Mouse (Mus musculus): ENCODE data around the gene Hps6. TPM values are rescaled to one million over a fixed set of nuclear protein-coding genes. Genes with fewer than 3 reads are reported as not detected.

Gene Hps6
- total and polyA plus RNA-seq, 3 experiments: 4.1 to 15.0 (median 7.6) TPM

GRCm38 (mm10) chr19:46047426-46047825, 44.1 kb downstream of the Hps6 start:
- ATAC-seq (ENCODE audit: extremely low read depth, insufficient number of reproducible peaks, low FRiP score, poor library complexity, severe bottlenecking) (no peak), DNase-seq (ENCODE audit: low spot score) (no peak)
- Histone ChIP-seq H3K4me1 (ENCODE audit: insufficient read depth, low read depth, low read length) (peaks cover 51% of the 10 kb centered on the region), H3K9me3 (replicated peaks) (no peaks in the 10 kb centered on the region), H3K36me3 (replicated peaks) (peaks cover 13% of the 10 kb centered on the region), H3K27me3 (ENCODE audit: insufficient read depth, low read length) (no peaks in the 10 kb centered on the region; the same call in 1 of the 2 replicates), H3K4me3 (ENCODE audit: low read depth, low read length) (no peak overlapping the region)
- TF ChIP-seq CTCF (IDR thresholded peaks at IDR 0.05; ENCODE audit: low read depth, low read length) (no peak), GATA1 (IDR thresholded peaks at IDR 0.05; ENCODE audit: borderline replicate concordance, low read length) (no peak), TAL1 (conservative IDR thresholded peaks at IDR 0.05; ENCODE audit: low read depth, low read length) (no peak)

- H3K4me3 ChIP-seq (ENCODE audit: low read depth, low read length): no peak overlapping the region
- H3K9me3 ChIP-seq (replicated peaks): no peaks in the 10 kb centered on the region
- DNase-seq (ENCODE audit: low spot score) (no peak), ATAC-seq (ENCODE audit: extremely low read depth, insufficient number of reproducible peaks, low FRiP score, poor library complexity, severe bottlenecking) (no peak)
- no peaks in the 10 kb centered on the region; the same call in 1 of the 2 replicates for H3K27me3 ChIP-seq (ENCODE audit: insufficient read depth, low read length)
- no peaks in the 10 kb centered on the region for H3K36me3 ChIP-seq (replicated peaks)
- peaks cover 34% of the 10 kb centered on the region for H3K4me1 ChIP-seq (ENCODE audit: insufficient read depth, low read depth, low read length)
- no peak for TF ChIP-seq GATA1 (IDR thresholded peaks at IDR 0.05; ENCODE audit: borderline replicate concordance, low read length)
- no peak for TF ChIP-seq POLR2AphosphoS5 (IDR thresholded peaks at IDR 0.05; ENCODE audit: insufficient replicate concordance, low read depth, low read length)
- TF ChIP-seq GATA2 (IDR thresholded peaks at IDR 0.05; ENCODE audit: borderline replicate concordance, low read depth, low read length): no peak
- no peak for TF ChIP-seq TAL1 (conservative IDR thresholded peaks at IDR 0.05; ENCODE audit: low read depth, low read length)
- TF ChIP-seq CTCF (IDR thresholded peaks at IDR 0.05; ENCODE audit: low read depth, low read length): no peak
These were observed 45.8 kb downstream of the Hps6 start for GRCm38 (mm10) chr19:46049129-46049528.

GRCm38 (mm10) chr19:46050462-46050861, 47.2 kb downstream of the Hps6 start:
- no peak for TF ChIP-seq GATA1 (IDR thresholded peaks at IDR 0.05; ENCODE audit: borderline replicate concordance, low read length)
- no peak for TF ChIP-seq CTCF (IDR thresholded peaks at IDR 0.05; ENCODE audit: low read depth, low read length)
- no peak for TF ChIP-seq POLR2AphosphoS5 (IDR thresholded peaks at IDR 0.05; ENCODE audit: insufficient replicate concordance, low read depth, low read length)
- no peak for TF ChIP-seq GATA2 (IDR thresholded peaks at IDR 0.05; ENCODE audit: borderline replicate concordance, low read depth, low read length)
- TF ChIP-seq TAL1 (conservative IDR thresholded peaks at IDR 0.05; ENCODE audit: low read depth, low read length): no peak
- Histone ChIP-seq H3K4me1 (ENCODE audit: insufficient read depth, low read depth, low read length) (peaks cover 30% of the 10 kb centered on the region), H3K27me3 (ENCODE audit: insufficient read depth, low read length) (no peaks in the 10 kb centered on the region; the same call in 1 of the 2 replicates), H3K4me3 (ENCODE audit: low read depth, low read length) (no peak overlapping the region), H3K36me3 (replicated peaks) (no peaks in the 10 kb centered on the region), H3K9me3 (replicated peaks) (no peaks in the 10 kb centered on the region)
- no peak for DNase-seq (ENCODE audit: low spot score)
- ATAC-seq (ENCODE audit: extremely low read depth, insufficient number of reproducible peaks, low FRiP score, poor library complexity, severe bottlenecking): no peak

Other genes with a start within 250 kb of the Hps6 start
- 175 and 192 TPM in 2 replicates for gene Mgea5, start 219.7 kb upstream of the Hps6 start, total RNA-seq (2014; fragmentation: Nextera tagmentation)
- gene Mgea5, start 219.7 kb upstream of the Hps6 start, total RNA-seq (2017): 247 and 283 TPM in 2 replicates
- gene Mgea5, start 219.7 kb upstream of the Hps6 start, polyA plus RNA-seq (2012): 66.4 and 74.3 TPM in 2 replicates
- gene Kcnip2, start 187.4 kb upstream of the Hps6 start, total RNA-seq (2014; fragmentation: Nextera tagmentation): not detected in 2 replicates
- 0.05 TPM in 1 of 2 replicates, not detected in the other for gene Kcnip2, start 187.4 kb upstream of the Hps6 start, total RNA-seq (2017)
- gene Kcnip2, start 187.4 kb upstream of the Hps6 start, polyA plus RNA-seq (2012): not detected in 2 replicates
- gene Armh3, start 5.0 kb upstream of the Hps6 start, total RNA-seq (2014; fragmentation: Nextera tagmentation): 13.0 and 22.0 TPM in 2 replicates
- gene Armh3, start 5.0 kb upstream of the Hps6 start, total RNA-seq (2017): 6.7 and 7.1 TPM in 2 replicates
- gene Armh3, start 5.0 kb upstream of the Hps6 start, polyA plus RNA-seq (2012): 1.6 and 1.9 TPM in 2 replicates
- 72.0 and 132 TPM in 2 replicates for gene Pprc1, start 41.4 kb downstream of the Hps6 start, total RNA-seq (2014; fragmentation: Nextera tagmentation)
- gene Pprc1, start 41.4 kb downstream of the Hps6 start, total RNA-seq (2017): 9.8 and 11.8 TPM in 2 replicates
- 54.8 and 73.3 TPM in 2 replicates for gene Pprc1, start 41.4 kb downstream of the Hps6 start, polyA plus RNA-seq (2012)
- gene Ldb1, start 41.7 kb downstream of the Hps6 start, total RNA-seq (2014; fragmentation: Nextera tagmentation): 145 and 160 TPM in 2 replicates
- 68.6 and 76.6 TPM in 2 replicates for gene Ldb1, start 41.7 kb downstream of the Hps6 start, total RNA-seq (2017)
- 405 and 501 TPM in 2 replicates for gene Ldb1, start 41.7 kb downstream of the Hps6 start, polyA plus RNA-seq (2012)
- gene Nolc1, start 72.4 kb downstream of the Hps6 start, total RNA-seq (2014; fragmentation: Nextera tagmentation): 116 and 130 TPM in 2 replicates
- 121 and 153 TPM in 2 replicates for gene Nolc1, start 72.4 kb downstream of the Hps6 start, total RNA-seq (2017)
- 145 and 147 TPM in 2 replicates for gene Nolc1, start 72.4 kb downstream of the Hps6 start, polyA plus RNA-seq (2012)
- not detected in 2 replicates for gene Elovl3, start 128.4 kb downstream of the Hps6 start, total RNA-seq (2014; fragmentation: Nextera tagmentation)
- gene Elovl3, start 128.4 kb downstream of the Hps6 start, total RNA-seq (2017): 0.06 TPM in 1 of 2 replicates, not detected in the other
- not detected in 2 replicates for gene Elovl3, start 128.4 kb downstream of the Hps6 start, polyA plus RNA-seq (2012)
- not detected in 2 replicates for gene Pitx3, start 144.8 kb downstream of the Hps6 start, total RNA-seq (2014; fragmentation: Nextera tagmentation)
- not detected in 2 replicates for gene Pitx3, start 144.8 kb downstream of the Hps6 start, total RNA-seq (2017)
- gene Pitx3, start 144.8 kb downstream of the Hps6 start, polyA plus RNA-seq (2012): not detected in 2 replicates
- gene Gbf1, start 149.0 kb downstream of the Hps6 start, total RNA-seq (2014; fragmentation: Nextera tagmentation): 111 and 133 TPM in 2 replicates
- gene Gbf1, start 149.0 kb downstream of the Hps6 start, total RNA-seq (2017): 25.7 and 33.4 TPM in 2 replicates
- gene Gbf1, start 149.0 kb downstream of the Hps6 start, polyA plus RNA-seq (2012): 292 and 312 TPM in 2 replicates

Data from G1E (cell line).